Mouse (Mus musculus) heart, embryonic 13.5 days (tissue): ENCODE data around the gene Arhgap1. TPM values are rescaled to one million over a fixed set of nuclear protein-coding genes. Genes with fewer than 3 reads are reported as not detected.

ENCODE experiments used
- ATAC-seq: fragments of 200-750 bp; cut with Nextera tagmentation; 2 replicates; pipeline ENCODE4 v1.8.0; 2017; ENCODE audit warnings: moderate TSS enrichment; ENCODE audit not compliant: insufficient number of reproducible peaks, low FRiP score, low TSS enrichment; ENCODE audit errors: extremely low read depth
- H3K27ac ChIP-seq: fragments of 300-500 bp; sonication (generic); replicated peaks from 2 replicates; pipeline ENCODE4 v1.5.1; 2015; ENCODE audit warnings: moderate library complexity, mild to moderate bottlenecking, inconsistent platforms
- H3K27me3 ChIP-seq: fragments of 300-500 bp; sonication (generic); replicated peaks from 2 replicates; pipeline ENCODE4 v1.6.1; 2015; ENCODE audit warnings: mild to moderate bottlenecking, inconsistent platforms
- H3K36me3 ChIP-seq: fragments of 300-500 bp; sonication (generic); 2 replicates; pipeline ENCODE4 v1.6.1; 2015; ENCODE audit warnings: mild to moderate bottlenecking, inconsistent platforms
- H3K4me1 ChIP-seq: fragments of 300-500 bp; sonication (generic); 2 replicates; pipeline ENCODE4 v1.6.1; 2015; ENCODE audit warnings: inconsistent platforms
- H3K4me2 ChIP-seq: fragments of 300-500 bp; sonication (generic); 2 replicates; pipeline ENCODE4 v1.6.1; 2015; ENCODE audit warnings: inconsistent platforms, mild to moderate bottlenecking, moderate library complexity
- H3K4me3 ChIP-seq: fragments of 300-500 bp; sonication (generic); 2 replicates; pipeline ENCODE4 v1.5.1; 2015; ENCODE audit warnings: moderate library complexity, mild to moderate bottlenecking, inconsistent platforms
- H3K9ac ChIP-seq: fragments of 300-500 bp; sonication (generic); 2 replicates; pipeline ENCODE4 v1.6.1; 2015; ENCODE audit warnings: inconsistent platforms, mild to moderate bottlenecking, moderate library complexity
- H3K9me3 ChIP-seq: fragments of 300-500 bp; sonication (generic); 2 replicates; pipeline ENCODE4 v1.6.1; 2016; ENCODE audit warnings: inconsistent platforms
- WGBS: fragments of 180-500 bp; shearing (Covaris S2); methylation state at CpG from one replicate; pipeline ENCODE4 v1.1.7; 2015; ENCODE audit warnings: mixed read lengths; 5-methylcytosine and 5-hydroxymethylcytosine counted together
- polyA plus RNA-seq: library from polyadenylated mRNA; unstranded; fragments of >200 nt; fragmentation: Nextera tagmentation; extraction: Ambion mirVana; gene quantifications from 2 replicates; pipeline ENCODE4 v1.2.1, GENCODE M21; 2015

Arhgap1 gene
- polyA plus RNA-seq, 1 experiment from 2014 or later, result 145 TPM

DNA sequence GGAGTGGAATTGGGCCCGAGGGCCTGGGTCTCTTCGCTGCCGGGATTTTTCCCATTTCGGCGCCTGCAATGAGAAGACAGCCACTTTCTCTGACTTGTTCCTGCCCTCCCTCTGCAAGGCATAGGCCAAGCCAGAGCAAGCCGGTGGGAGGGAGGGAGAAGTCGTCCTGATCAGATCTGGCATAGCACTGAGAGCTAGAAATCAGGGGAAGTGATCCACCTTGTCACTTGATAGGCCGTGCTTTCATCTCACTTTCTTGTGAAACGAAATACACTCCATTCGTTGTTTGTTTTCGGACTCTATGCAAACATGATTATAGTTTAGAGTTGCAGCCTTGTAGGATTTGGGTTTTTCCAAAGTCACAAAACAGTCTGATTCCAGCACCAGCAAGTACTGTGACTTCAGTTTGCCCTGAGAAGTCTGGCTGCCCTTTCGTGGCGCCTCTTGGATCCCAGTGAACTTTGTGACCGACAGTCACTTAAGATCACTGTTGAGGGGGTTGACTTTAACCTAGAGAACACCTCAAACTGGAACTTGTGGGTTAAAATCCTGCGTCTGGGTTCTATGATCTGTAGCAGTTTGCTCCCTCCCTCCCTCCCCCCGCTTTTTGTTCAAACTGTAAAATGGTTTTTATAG, 818 bp downstream of the Arhgap1 start:
- WGBS, result 8% methylated on average over 16 of the region's 16 CpGs

DNA sequence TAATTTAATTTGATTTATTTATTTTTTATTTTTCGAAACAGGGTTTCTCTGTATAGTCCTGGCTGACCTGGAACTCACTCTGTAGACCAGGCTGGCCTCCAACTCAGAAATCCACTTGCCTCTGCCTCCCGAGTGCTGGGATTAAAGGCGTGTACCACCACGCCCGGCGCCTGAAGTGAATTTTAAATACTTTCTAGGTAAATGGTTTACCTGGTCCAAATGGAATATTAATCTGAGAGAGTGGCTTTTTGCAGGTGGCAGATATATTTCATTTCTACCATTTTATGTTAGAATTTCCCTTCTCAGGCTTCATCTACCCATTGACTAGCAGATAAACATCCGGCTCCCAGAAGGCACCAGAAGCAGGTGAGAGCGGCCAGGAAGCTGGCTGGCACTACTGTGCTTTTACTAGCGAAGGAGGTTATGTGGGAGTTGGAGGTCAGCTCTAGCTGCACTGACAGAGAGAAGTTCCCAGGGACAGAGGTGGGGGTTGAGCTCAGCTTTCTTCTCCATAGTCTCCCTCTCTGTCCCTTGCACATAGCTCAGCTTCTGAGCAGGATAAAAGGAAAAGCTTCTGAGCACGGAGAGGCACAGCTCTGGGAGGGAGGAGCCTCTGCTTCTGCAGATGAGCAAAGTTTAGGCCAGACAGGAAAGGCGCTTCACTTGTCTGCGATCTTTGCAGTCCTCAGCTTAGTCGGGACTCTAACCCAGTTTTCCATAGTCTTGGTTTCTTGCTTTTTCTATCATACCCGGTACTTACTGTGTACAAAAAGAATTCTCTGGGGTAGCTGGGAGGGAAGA, 2.0 kb downstream of the Arhgap1 start:
- peak overlapping the region; percentile 89 for H3K9ac ChIP-seq
- peaks cover 47% of the 10 kb centered on the region for H3K36me3 ChIP-seq
- 64% methylated on average over 14 of the region's 14 CpGs for WGBS
- peak overlapping the region; percentile 98 for H3K4me3 ChIP-seq
- H3K4me2 ChIP-seq, result peak overlapping the region; percentile 88
- no peaks in the 10 kb centered on the region for H3K27me3 ChIP-seq
- ATAC-seq, result no peak
- peak overlapping the region; percentile 82 for H3K27ac ChIP-seq
- H3K4me1 ChIP-seq, result peaks cover 70% of the 10 kb centered on the region
- no peaks in the 10 kb centered on the region for H3K9me3 ChIP-seq

More for the DNA sequence above, 818 bp downstream of the Arhgap1 start:
- Histone ChIP-seq H3K4me3 (peak overlapping the region; percentile 98), H3K36me3 (peaks cover 47% of the 10 kb centered on the region), H3K9me3 (no peaks in the 10 kb centered on the region), H3K4me2 (peak overlapping the region; percentile 88), H3K4me1 (peaks cover 58% of the 10 kb centered on the region), H3K9ac (peak overlapping the region; percentile 89), H3K27me3 (no peaks in the 10 kb centered on the region), H3K27ac (peak overlapping the region; percentile 89)
- no peak for ATAC-seq

GRCm38 (mm10) chr2:91652863-91653262, 3.2 kb downstream of the Arhgap1 start:
- no peak overlapping the region for H3K4me3 ChIP-seq
- H3K36me3 ChIP-seq, result peaks cover 47% of the 10 kb centered on the region
- H3K27me3 ChIP-seq, result no peaks in the 10 kb centered on the region
- H3K4me2 ChIP-seq, result peak overlapping the region; percentile 88
- H3K9me3 ChIP-seq, result no peaks in the 10 kb centered on the region
- peak overlapping the region; percentile 89 for H3K9ac ChIP-seq
- ATAC-seq, result no peak
- 17% methylated on average over 6 of the region's 6 CpGs for WGBS
- H3K4me1 ChIP-seq, result peaks cover 77% of the 10 kb centered on the region
- peak overlapping the region; percentile 82 for H3K27ac ChIP-seq

GRCm38 (mm10) chr2:91655388-91655787, 5.7 kb downstream of the Arhgap1 start:
- H3K4me1 ChIP-seq, result peaks cover 67% of the 10 kb centered on the region
- H3K9me3 ChIP-seq, result no peaks in the 10 kb centered on the region
- peak overlapping the region; percentile 90 for H3K27ac ChIP-seq
- no peak for ATAC-seq
- H3K4me2 ChIP-seq, result peak overlapping the region; percentile 36; the same call in 1 of the 2 replicates
- no peaks in the 10 kb centered on the region for H3K27me3 ChIP-seq
- H3K9ac ChIP-seq, result peak overlapping the region; percentile 65
- H3K4me3 ChIP-seq, result no peak overlapping the region
- peaks cover 69% of the 10 kb centered on the region for H3K36me3 ChIP-seq
- 34% methylated on average over 5 of the region's 5 CpGs for WGBS

GRCm38 (mm10) chr2:91655827-91656226, 6.2 kb downstream of the Arhgap1 start:
- peaks cover 72% of the 10 kb centered on the region for H3K36me3 ChIP-seq

GRCm38 (mm10) chr2:91656774-91657173, 7.1 kb downstream of the Arhgap1 start:
- Histone ChIP-seq H3K4me1 (peaks cover 56% of the 10 kb centered on the region), H3K27me3 (no peaks in the 10 kb centered on the region), H3K4me3 (no peak overlapping the region), H3K27ac (peak overlapping the region; percentile 90), H3K4me2 (peak overlapping the region; percentile 36), H3K36me3 (peaks cover 81% of the 10 kb centered on the region), H3K9me3 (no peaks in the 10 kb centered on the region), H3K9ac (peak overlapping the region; percentile 69; the same call in 1 of the 2 replicates)
- no peak for ATAC-seq
- WGBS, result 51% methylated on average over 8 of the region's 8 CpGs

More at GRCm38 (mm10) chr2:91655827-91656226, 6.2 kb downstream of the Arhgap1 start:
- Histone ChIP-seq H3K9ac (peak overlapping the region; percentile 69), H3K4me2 (peak overlapping the region; percentile 36), H3K4me3 (peak overlapping the region; percentile 7; the same call in 1 of the 2 replicates), H3K4me1 (peaks cover 65% of the 10 kb centered on the region), H3K9me3 (no peaks in the 10 kb centered on the region), H3K27me3 (no peaks in the 10 kb centered on the region), H3K27ac (peak overlapping the region; percentile 90)
- no peak for ATAC-seq
- 31% methylated on average over 6 of the region's 6 CpGs for whole genome bisulfite sequencing

DNA sequence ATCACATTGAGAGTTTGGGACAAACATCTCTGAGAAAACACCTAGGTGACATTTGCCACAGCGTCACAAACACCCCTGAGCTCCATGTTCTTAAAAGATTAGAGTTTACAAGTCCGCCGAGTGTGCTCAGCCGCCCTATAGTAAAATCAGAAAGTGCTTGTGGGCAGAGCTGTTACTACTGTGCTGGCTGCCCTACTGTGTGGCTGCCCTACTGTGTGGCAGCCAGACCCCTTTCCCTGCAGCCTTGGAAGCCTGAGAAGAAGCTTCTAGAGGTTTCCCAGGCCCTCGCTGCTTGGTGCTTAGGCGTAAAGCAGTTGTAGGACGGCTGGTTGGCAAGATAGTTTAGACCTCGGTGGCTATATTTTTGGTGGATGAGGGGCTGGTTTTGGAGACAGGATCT, 10.0 kb downstream of the Arhgap1 start:
- whole genome bisulfite sequencing, result 87% methylated on average over 8 of the region's 8 CpGs
- Histone ChIP-seq H3K27ac (no peak overlapping the region), H3K36me3 (peaks cover 99% of the 10 kb centered on the region), H3K4me2 (no peak overlapping the region), H3K4me1 (peaks cover 27% of the 10 kb centered on the region), H3K4me3 (no peak overlapping the region), H3K9ac (no peak overlapping the region), H3K27me3 (no peaks in the 10 kb centered on the region), H3K9me3 (no peaks in the 10 kb centered on the region)
- ATAC-seq, result no peak

DNA sequence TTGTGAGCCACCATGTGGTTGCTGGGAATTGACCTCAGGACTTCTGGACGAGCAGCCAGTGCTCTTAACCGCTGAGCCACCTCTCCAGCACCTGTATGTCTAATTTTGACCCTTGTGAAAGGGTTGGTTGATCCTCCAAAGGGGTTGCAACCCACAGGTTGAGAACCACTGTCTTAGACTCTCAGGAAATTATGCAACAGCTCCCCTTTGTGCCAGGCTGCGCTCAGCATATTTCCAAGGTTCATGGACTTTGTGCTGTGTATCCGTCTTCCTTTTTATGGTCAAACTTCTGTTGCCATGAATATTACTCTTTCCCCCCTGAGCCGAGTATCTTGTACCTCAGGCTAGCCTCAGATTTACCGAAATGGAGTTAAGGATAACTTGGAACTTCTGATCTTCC, 11.3 kb downstream of the Arhgap1 start:
- H3K9me3 ChIP-seq, result no peaks in the 10 kb centered on the region
- no peaks in the 10 kb centered on the region for H3K27me3 ChIP-seq
- H3K4me1 ChIP-seq, result peaks cover 14% of the 10 kb centered on the region
- no peak overlapping the region for H3K4me2 ChIP-seq
- H3K27ac ChIP-seq, result no peak overlapping the region
- no peak overlapping the region for H3K4me3 ChIP-seq
- 89% methylated on average over 6 of the region's 6 CpGs for WGBS
- H3K36me3 ChIP-seq, result peaks cover 95% of the 10 kb centered on the region
- H3K9ac ChIP-seq, result no peak overlapping the region
- ATAC-seq, result no peak

DNA sequence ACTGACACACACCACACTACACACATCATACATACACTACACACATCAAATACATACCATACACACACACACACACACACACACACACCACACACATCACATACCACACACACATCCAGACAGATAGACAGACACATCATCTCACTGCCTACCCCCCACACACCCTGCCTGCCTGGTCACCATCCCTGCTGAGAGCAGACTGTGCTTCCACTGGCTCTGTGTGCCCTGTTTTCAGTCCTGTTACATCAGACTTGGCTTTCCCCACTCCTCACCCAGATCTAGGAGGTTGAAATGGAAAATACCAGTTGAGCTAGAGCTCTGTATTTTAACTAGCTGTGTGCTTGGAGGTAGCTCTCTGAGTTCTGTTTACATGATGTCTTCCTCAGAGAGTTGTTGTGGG, 15.1 kb downstream of the Arhgap1 start:
- H3K4me1 ChIP-seq, result peaks cover 12% of the 10 kb centered on the region
- H3K4me3 ChIP-seq, result no peak overlapping the region
- H3K36me3 ChIP-seq, result peaks cover 95% of the 10 kb centered on the region
- H3K27me3 ChIP-seq, result no peaks in the 10 kb centered on the region
- H3K9ac ChIP-seq, result no peak overlapping the region
- ATAC-seq, result no peak
- no peak overlapping the region for H3K4me2 ChIP-seq
- no peak overlapping the region for H3K27ac ChIP-seq
- H3K9me3 ChIP-seq, result no peaks in the 10 kb centered on the region

DNA sequence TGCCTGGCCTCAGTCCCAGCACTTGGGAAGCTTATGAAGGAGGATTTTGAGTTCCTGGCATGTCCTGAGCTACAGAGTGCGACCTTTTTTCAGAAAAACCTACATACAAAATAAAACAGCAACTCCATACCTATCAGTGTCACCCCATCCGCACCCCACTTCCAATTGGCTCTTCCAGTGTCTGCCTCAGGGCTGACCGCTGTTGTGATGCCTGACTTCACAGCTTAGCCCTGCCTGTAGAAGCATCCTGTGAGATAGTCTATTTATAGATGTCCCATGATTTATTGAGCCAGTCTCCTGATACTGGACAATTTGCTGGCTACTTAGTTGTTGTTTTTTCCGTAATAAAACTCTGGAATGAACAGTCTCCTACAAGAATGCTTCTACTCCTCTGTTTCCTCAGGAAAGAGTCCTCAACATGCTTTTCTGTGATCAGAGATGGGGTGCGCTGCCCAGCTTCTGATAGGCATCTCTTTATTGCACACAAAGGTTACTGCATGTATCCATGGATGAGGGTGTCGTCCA, 16.8 kb downstream of the Arhgap1 start:
- Histone ChIP-seq H3K9ac (0 out of 2 replicates have a peak overlapping the region, but pooled peaks have one; percentile 3), H3K4me2 (no peak overlapping the region), H3K9me3 (no peaks in the 10 kb centered on the region), H3K36me3 (peaks cover 96% of the 10 kb centered on the region), H3K27ac (no peak overlapping the region; the same call in 1 of the 2 replicates), H3K4me1 (peaks cover 12% of the 10 kb centered on the region), H3K27me3 (no peaks in the 10 kb centered on the region), H3K4me3 (no peak overlapping the region)
- WGBS, result 74% methylated on average over 6 of the region's 6 CpGs
- ATAC-seq, result no peak

GRCm38 (mm10) chr2:91667747-91668146, 18.1 kb downstream of the Arhgap1 start:
- WGBS, result 64% methylated on average over 2 of the region's 2 CpGs
- no peak overlapping the region for H3K4me2 ChIP-seq
- no peaks in the 10 kb centered on the region for H3K27me3 ChIP-seq
- H3K4me1 ChIP-seq, result peaks cover 12% of the 10 kb centered on the region
- no peaks in the 10 kb centered on the region for H3K9me3 ChIP-seq
- no peak for ATAC-seq
- no peak overlapping the region for H3K4me3 ChIP-seq
- no peak overlapping the region; the same call in 1 of the 2 replicates for H3K9ac ChIP-seq
- H3K36me3 ChIP-seq, result peaks cover 96% of the 10 kb centered on the region
- no peak overlapping the region; the same call in 1 of the 2 replicates for H3K27ac ChIP-seq
